Mouse (Mus musculus): ENCODE measurements at regions not wholly inside any gene's neighbourhood (a gene's known extent, or its start where the extent isn't known, plus 50 kb on each side); places are given as distances from the start of the nearest gene placed in this dataset.

DNA sequence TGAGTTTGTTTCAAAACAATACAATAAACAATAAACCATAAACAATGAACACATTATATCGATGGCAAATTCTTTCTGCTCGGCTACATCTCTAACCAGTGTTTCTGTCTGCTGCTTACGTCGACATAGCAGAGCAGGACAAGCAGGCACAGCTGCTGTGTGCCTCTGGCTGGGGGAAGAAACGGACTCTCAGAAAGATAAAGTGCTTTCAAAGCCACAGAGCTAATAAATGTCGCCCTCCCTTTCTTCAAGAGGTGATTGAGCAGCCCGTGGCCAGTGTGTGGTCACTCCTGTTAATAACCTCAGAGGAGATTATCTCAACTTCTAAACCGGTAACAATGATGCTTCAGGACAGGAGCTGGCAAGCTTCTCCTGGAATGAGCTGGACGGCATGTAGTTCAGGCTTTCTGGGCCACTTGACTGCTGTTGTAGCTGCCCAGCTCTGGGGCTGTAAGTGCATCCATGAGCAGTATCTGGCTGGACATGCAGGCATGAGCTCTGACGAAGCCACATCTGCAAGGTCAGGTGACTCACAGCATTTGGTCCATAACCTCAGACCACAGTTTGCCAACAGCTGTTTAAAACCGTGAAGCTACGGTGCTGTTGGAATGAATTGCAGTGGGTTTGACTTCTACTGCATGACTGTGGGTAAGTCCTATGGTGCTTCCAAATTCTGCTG is 55.6 kb downstream of the Evx1 start:
- no peak for DNase-seq (ENCODE audit: extremely low spot score, low read depth, low spot score)

DNA sequence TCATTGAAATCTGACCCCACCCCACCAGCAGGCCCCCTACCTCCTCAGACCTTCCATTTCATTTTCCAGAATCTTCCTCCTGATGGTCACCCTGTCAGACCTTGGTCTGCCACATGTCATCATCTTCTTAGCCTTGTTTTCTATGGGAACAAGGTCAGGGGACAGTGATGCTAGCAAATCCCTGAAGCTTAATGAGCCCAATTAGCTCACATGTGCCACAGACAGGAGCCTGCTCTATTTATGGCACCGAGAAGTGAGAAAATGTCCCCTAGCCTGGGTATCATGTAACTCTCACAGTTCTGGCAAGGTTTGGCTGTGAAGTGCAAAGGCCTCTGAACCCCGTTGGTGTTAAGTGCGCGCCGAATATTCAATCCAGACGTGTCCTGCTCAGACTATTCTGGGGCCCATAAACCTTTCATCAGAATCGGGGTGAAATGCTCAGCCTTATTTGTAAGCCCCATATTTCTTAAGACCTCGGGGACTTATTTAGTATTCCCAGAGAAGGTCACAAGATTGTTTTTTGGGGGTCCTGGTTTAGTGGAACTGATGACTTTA is 57.6 kb downstream of the Evx1 start:
- peak; percentile 44 for DNase-seq (ENCODE audit: extremely low spot score, low read depth, low spot score)

DNA sequence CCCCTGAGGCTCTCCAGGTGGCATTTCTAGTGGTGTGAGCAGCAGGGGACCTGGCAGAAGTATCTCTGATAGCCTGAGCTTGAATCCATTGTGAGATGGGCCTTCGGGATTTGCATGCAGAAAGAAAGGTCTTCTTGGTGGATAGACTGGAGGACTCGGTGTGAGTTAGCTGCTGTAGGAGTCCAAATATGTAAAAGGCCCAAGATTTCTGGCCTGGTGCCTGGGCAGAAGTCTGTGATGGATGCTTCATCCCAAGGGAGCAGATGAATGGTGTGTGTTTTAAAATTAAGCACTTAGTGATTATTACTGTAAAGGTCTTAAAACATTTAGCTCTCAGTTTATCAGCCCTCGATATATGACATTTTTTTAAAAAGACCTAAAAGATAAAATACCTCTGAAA is 65.8 kb downstream of the Evx1 start:
- no peak for DNase-seq (ENCODE audit: extremely low spot score, low read depth, low spot score)

DNA sequence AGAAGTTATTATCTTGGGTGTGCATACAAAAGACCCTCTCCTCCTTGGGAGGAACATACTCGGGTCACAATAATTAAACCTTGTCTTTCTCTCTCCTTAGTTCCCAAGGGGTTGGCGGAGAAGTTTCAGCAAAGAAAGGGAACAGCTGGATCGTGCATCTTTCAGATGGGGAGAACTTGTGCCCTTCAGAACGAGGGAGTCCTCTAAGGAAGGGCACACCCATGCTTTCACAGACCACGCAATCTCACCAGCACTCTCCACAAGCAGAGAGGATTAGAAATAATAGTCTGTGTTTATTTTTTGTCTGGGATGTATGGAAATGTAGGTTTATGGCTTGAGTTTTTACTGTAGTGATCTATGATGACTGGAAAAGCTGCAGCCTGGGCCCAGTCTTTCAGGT is 66.3 kb downstream of the Evx1 start:
- DNase-seq (ENCODE audit: extremely low spot score, low read depth, low spot score): no peak

DNA sequence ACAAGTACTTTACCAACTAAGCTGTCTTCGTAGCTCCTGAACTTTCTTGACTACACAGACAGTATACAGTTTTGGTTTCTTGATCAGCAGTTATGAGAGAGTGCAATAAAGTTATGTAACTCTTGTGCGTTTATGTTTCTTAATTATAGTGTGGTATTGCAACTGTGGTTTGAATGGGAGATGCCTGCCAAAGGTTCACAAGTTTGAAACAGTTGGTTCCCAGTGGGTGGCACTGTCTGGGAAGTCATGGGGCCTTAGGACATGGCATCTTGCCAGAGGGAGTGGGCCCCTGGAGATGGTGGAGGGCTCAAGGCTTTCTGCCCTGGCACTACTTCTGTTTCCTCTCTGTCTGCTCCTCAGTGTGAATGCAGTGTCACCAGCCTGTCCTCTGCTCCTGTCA is 71.7 kb downstream of the Evx1 start:
- no peak for DNase-seq (ENCODE audit: extremely low spot score, low read depth, low spot score)

DNA sequence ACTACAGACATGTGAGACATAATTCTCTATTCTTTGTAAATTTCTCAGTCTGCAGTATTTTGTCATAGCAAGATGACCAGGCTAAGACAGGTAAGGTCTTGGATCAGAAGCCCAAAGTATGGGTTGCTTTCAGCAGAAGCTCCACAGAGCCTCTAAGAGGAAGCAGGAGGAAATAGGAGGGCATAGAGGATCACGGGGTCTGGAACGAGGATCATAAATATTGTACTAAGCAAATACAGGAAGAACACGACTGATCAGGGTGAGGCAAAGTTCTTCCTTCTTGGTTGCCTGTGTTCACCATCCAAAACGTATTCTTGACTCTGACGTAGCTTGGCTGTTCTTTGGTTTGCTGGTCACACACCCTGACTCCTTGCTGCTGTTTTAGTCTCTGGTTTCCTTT is 88.1 kb downstream of the Evx1 start:
- no peak for DNase-seq (ENCODE audit: extremely low spot score, low read depth, low spot score)

DNA sequence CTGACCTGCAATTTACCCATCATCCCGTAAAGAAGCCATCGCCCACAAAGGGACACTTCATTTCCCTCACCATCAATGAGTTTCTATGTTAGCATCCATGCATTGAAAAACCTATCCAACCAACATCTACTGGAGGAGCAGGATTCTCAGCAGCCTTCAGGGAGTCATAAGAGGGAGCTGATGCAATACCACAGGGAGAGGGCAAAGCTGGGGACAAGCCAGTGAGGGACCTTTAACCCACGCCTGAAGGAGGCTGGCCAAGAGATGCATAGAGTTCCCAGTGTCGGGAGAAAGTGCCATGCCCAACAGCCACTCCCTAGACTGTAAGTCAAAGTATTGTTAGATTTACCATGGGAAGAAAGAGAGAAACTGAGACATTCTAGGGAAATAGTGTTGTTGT is 96.7 kb downstream of the Evx1 start:
- DNase-seq (ENCODE audit: extremely low spot score, low read depth, low spot score): no peak

DNA sequence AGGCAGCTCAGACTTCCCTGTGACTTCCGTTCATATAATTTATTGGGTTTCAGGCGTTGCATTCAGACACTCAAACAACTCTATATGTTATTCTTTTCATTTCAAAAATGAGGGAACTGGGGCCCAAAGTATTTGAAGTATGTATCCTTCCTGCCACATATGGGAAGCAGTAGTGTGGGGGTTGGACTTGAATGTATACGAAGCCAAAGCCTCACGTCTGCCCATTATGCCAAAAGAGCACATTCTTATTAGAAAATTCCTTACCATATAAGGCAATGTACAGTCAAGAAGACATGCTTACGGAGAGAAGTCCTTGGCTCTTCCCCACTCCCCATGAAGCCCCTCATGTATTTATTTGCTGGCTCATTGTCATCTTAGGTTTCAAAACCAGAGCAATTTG is 97.4 kb downstream of the Evx1 start:
- no peak for DNase-seq (ENCODE audit: extremely low spot score, low read depth, low spot score)

DNA sequence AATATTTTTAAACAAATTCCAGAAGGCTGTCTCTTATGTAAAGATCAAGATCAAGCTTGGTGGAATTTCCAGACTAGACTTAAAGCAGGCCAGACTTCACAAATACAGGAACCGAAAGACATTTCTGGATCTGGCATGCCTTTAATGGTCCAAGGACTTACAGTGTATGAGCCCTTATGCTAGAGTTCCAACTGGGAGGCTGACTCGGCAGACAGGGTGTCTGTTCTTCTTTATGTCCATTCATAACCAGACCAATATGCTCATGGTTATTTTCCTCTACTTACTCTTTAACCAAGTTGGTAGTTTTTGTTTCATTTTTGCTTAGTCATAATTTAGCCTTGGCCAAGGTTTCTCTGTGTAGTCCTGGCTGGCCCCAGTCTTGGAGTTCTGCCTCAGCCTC is 98.0 kb downstream of the Evx1 start:
- DNase-seq (ENCODE audit: extremely low spot score, low read depth, low spot score): no peak

DNA sequence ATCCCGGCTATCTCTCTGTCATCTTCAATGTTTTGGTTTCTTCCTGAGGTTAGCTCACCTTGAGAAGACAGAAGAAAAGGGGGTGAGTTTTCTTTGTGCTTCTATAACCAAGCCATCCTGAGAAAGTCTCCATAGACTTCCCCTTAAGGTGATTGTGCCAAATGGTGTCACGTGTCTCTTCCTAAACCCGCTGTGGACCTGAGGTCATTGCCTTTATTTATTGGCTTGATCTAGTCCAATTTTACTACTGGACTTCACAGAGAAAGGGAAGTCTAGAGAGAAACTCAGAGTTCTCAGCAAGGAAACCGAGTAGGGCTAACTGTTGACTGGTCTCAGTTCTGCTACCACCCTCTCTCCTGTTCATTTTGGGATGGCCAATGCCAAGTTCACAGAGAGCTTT is 100.3 kb downstream of the Evx1 start:
- DNase-seq (ENCODE audit: extremely low spot score, low read depth, low spot score): no peak

DNA sequence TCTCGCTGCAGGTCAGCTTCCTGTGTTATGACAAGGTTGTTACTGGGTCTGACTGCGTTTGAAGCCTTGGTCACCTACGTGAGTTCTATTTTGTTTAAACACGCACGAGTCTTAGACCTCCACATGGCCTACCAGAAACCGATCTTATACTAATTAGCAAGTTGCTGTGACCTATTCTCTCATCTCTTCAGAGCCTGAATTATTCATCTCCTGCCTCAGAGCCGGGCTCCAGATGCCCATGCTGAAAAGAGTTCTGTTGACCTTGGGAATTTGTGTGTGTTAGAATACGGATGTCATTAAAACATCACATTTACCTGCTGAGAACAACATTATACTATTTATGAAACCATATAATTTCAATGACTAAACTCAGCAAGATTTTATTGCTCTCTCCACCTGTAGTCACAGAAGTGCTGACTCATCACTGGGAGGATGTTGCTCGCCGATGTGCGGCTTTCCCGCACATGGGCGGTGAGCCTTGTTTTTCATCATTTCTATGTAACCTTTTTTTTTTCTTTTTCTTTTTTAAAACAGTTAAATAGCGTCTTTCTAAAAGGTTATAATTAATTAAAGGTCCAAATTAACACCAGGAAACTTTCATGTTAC is 102.1 kb downstream of the Evx1 start:
- no peak for DNase-seq (ENCODE audit: extremely low spot score, low read depth, low spot score)

DNA sequence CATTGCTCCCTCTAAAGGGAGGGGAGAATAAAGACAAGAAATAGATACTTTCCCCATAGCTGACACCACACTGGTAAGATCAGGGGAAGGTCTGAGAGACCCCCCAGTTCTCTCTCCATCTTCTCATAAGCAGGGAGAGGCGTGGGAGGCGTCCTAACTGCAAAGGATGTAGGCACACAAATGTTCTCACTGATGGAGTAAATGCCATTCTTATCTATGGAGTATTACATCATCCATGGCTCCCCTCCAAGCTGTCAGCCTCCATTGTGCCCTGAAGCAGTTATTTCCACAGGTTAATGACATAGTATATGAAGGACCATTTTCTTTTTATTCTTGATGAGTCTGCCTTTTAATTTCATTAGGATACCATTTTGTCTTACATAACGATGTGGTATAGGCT is 103.2 kb downstream of the Evx1 start:
- DNase-seq (ENCODE audit: extremely low spot score, low read depth, low spot score): no peak

DNA sequence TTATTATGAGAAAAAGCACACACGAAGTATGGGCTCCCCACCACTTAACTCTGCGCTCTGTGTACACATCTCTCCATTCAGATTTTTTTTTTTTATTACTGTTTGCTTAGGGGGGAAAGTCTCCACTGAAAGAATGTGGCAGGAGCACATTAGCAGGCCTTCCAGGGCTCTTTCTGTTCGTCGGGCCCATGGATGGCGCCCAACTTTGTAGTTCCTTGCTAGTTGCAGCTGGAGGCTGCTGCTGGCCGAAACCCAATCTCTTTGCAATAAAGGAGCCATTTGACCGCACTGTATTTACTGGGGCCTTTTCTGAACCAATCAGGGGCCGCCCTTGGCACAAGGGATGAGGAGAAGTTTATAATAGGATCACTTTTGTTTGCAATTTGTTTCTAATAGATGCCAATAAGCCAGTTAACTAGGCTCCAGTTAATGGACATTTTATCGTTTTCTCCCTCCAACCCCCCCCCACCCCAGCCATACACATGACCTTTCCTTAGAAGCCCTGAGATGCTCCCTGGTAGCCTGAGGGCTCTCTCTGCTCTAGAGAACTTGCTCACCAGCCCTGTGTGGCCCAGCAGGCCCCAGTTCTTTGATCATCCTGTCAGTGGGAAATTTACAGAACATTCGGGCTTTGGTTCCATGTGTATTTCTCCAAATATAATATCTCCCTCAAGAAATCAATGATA is 104.3 kb downstream of the Evx1 start:
- no peak for DNase-seq (ENCODE audit: extremely low spot score, low read depth, low spot score)

DNA sequence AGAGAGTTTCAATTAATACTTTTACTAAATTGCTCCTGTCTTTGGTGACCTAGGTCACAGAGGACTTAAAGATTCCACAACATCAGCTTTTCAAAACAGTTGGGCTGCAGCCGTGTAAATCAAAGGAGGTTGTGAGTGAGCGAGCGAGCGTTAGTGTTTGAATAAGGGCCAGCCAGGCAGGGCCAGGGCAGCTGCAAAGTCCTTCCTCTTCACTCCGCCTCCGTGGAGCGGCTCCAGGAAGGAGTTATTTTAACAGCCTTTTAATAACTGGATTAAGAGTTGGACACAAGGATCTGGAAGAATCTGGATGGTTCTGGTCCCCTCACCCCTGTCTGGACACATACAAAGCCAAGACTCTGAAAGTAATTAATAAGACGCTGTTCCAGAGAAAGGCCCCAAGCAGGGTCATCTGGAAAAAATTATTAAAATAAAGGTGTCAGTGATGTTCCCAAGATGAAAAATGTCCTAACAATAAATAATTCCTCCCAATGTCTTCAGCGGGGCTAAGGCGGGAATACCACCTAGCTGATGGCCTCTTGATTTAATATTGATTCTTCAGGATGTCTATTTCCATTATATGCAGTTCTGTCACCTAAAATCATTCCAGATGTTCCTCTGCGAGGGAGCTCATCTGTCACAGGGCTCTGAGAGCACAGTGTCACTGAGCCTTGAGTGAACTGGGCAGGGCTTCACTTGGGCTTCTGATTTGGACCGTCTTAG is 105.3 kb downstream of the Evx1 start:
- DNase-seq (ENCODE audit: extremely low spot score, low read depth, low spot score): no peak

DNA sequence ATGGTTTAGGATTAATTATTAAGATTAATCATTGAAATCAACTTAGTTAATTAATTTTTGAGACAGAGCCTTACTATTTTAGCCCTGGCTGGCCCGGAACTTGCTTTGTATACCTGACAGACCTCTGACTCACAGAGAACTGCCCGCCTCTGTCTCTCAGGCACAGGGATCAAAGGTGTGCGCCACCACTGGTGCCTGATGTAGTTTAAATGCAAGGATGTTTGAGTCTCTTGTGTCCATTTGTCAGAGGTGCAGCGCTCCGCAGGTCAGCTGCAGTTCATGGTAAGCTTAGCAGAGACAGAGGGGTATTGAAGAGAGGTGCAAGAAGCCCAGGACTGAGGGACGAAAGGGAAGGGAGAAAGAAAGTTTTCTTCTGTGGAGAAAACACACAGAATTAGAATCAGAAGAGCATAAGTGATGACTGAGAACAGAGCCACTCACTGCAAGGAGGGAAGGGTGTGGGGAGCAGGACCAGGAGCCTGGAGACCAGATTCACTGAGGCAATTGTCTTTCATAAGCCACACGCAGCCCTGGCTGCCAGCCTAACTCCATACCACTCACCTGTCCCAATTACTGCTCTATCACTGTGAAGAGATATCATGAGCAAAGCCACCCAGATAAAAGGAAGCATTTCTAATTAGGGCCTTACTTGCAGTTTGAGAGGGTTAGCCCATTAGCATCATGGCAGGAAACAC is 107.1 kb downstream of the Evx1 start:
- DNase-seq (ENCODE audit: extremely low spot score, low read depth, low spot score): no peak

DNA sequence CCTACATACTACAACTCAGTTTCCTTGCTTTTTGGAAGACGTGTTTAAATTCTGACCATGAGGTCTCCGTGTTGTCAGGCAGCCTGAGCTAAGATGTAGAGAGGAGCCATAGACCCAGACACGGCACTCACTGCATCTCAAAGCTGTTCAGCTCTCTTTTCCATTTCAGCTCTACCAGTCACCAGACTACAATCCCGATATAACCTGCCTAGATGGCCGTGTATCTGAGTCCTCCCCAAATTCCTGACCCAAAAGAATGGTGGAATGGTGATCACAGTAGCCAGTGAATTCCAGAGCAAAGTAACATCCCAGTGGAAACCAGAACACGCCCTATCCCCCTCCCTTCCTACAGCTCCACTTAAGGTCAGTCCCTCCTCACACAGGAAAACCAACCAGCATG is 108.5 kb downstream of the Evx1 start:
- no peak for DNase-seq (ENCODE audit: extremely low spot score, low read depth, low spot score)

DNA sequence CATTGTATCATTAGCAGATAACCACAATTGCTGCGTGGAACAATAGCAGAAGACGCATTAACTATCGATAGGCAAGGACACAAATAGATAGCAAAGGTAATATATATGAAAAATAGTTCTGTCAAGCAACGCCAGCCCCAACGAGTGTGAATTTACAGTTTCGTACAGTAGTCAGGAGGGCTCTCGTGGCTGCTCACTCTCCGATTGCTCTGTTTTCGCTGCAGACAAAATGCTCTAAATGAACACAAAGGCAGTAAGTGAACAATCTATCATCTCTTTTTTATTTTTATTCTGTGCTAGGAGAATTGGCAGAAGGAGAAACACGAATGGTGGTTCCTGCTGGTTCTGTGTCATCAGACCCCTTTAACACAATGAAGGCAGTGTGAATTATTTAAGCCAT is 109.4 kb downstream of the Evx1 start:
- DNase-seq (ENCODE audit: extremely low spot score, low read depth, low spot score): no peak

DNA sequence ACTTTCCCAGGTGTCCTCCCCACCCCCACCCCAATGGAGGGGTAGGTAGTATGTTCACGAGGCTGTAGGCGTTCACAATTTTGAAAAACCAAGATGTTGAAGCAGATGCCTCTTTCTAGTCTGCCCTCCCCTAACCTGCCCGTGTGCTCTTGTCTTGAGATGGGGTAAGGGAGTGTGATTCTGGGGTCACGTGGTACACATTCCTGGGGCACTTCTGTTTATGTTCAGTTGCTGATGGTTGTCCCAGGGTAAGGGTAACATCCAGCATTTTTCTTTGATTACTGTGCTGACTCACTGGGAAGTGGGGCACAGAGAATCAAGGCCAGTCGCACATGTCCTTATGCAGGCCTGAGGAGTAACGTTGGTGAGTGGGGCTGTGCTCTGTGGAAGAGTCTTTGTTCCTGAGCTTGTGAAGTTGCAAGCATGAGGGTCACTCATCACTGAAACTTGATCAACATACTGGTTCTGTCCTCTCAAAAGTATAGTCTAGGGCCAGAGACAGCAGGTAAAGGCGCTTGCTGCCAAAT is 110.3 kb downstream of the Evx1 start:
- no peak for DNase-seq (ENCODE audit: extremely low spot score, low read depth, low spot score)

DNA sequence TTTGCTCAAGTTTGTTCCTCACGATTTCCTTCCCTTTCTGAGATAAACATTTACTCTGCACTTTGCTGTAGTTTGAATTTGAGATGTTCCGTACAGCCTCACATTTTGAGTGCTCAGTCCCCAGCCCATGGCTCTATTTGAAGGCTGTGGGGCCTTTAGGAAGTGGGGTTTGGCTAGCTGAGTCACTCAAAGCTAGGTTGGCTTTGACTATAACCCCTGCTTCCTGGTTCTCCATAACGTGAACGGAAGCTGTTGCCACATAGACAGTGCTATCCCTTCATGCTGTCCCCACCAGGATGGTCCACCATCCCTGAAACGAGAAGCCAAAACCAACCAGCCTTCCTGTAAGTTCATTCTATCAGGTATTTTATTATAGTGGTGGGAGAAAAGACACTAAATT is 111.1 kb downstream of the Evx1 start:
- DNase-seq (ENCODE audit: extremely low spot score, low read depth, low spot score): no peak

DNA sequence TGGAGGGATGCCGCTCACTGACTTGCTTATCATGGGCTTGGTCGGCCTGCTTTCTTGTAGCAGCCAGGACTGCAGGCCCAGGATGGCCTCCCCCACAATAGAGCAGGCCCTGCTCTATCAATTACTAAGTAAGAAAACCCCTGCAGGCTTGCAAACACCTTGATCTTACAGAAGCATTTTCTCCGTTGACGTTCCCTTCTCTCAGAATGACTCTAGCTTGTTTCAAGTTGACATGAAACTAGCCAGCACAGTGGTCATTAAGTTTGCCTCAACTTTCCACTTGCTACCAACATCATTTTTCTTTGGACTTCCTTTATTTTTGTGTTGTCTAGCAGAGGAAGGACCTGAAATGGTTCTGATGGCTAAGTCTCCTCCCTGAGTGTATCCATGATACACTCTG is 111.8 kb downstream of the Evx1 start:
- no peak for DNase-seq (ENCODE audit: extremely low spot score, low read depth, low spot score)

Data from hindlimb bud, embryonic 11.5 days (tissue).